Mouse (Mus musculus) granulocyte monocyte progenitor cell, adult 5-6 weeks (primary cell): ENCODE measurements at regions not wholly inside any gene's neighbourhood (a gene's known extent, or its start where the extent isn't known, plus 50 kb on each side); places are given as distances from the start of the nearest gene placed in this dataset.
"Not testable (repeated sequence)": the region's sequence is repeated elsewhere in the genome, so short reads cannot be mapped to it uniquely, and the experiment has no call there.

ENCODE experiments used
- ATAC-seq: replicated peaks from 2 replicates; pipeline ENCODE4 v1.8.0; 2016; ENCODE audit warnings: mild to moderate bottlenecking, moderate TSS enrichment, inconsistent platforms; ENCODE audit not compliant: poor library complexity, severe bottlenecking

GRCm38 (mm10) chr1:4570730-4571129 lies 237.0 kb upstream of the Gm37988 start:
- no peak for ATAC-seq

- peak; percentile 99 for ATAC-seq
Observed at GRCm38 (mm10) chr1:4571299-4572202, 236.1 kb upstream of the Gm37988 start.

GRCm38 (mm10) chr1:4572311-4572710 lies 235.4 kb upstream of the Gm37988 start:
- ATAC-seq: no peak

- ATAC-seq: no peak
Observed at GRCm38 (mm10) chr1:4574101-4574500, 233.6 kb upstream of the Gm37988 start.

- no peak for ATAC-seq
Observed at GRCm38 (mm10) chr1:4576957-4577356, 230.7 kb upstream of the Gm37988 start.

GRCm38 (mm10) chr1:4582534-4582933 lies 225.2 kb upstream of the Gm37988 start:
- ATAC-seq: no peak

GRCm38 (mm10) chr1:4597856-4598255 lies 209.8 kb upstream of the Gm37988 start:
- ATAC-seq: no peak

GRCm38 (mm10) chr1:4598425-4598824 lies 209.3 kb upstream of the Gm37988 start:
- no peak for ATAC-seq

GRCm38 (mm10) chr1:4602386-4602785 lies 205.3 kb upstream of the Gm37988 start:
- ATAC-seq: no peak; the same call in 1 of the 2 replicates

- no peak for ATAC-seq
Observed at GRCm38 (mm10) chr1:4608824-4609223, 198.9 kb upstream of the Gm37988 start.

GRCm38 (mm10) chr1:4613305-4613704 lies 194.4 kb upstream of the Gm37988 start:
- no peak for ATAC-seq

GRCm38 (mm10) chr1:4615286-4615685 lies 192.4 kb upstream of the Gm37988 start:
- ATAC-seq: no peak

GRCm38 (mm10) chr1:4617479-4617878 lies 190.2 kb upstream of the Gm37988 start:
- ATAC-seq: no peak

- no peak for ATAC-seq
Observed at GRCm38 (mm10) chr1:4622408-4622807, 185.3 kb upstream of the Gm37988 start.

GRCm38 (mm10) chr1:4623268-4623667 lies 184.4 kb upstream of the Gm37988 start:
- no peak for ATAC-seq

- no peak for ATAC-seq
Observed at GRCm38 (mm10) chr1:4653937-4654336, 153.8 kb upstream of the Gm37988 start.

- no peak for ATAC-seq
Observed at GRCm38 (mm10) chr1:4655252-4655651, 152.4 kb upstream of the Gm37988 start.

GRCm38 (mm10) chr1:4656883-4657282 lies 150.8 kb upstream of the Gm37988 start:
- no peak for ATAC-seq

- ATAC-seq: not testable (repeated sequence)
Observed at GRCm38 (mm10) chr1:4660081-4660480, 147.6 kb upstream of the Gm37988 start.

- not testable (repeated sequence) for ATAC-seq
Observed at GRCm38 (mm10) chr1:4660616-4661015, 147.1 kb upstream of the Gm37988 start.

- ATAC-seq: no peak
Observed at GRCm38 (mm10) chr1:4661761-4662160, 145.9 kb upstream of the Gm37988 start.

GRCm38 (mm10) chr1:4669732-4670131 lies 138.0 kb upstream of the Gm37988 start:
- no peak for ATAC-seq
